Mouse (Mus musculus): ENCODE measurements around the gene 2810021J22Rik.

DNA sequence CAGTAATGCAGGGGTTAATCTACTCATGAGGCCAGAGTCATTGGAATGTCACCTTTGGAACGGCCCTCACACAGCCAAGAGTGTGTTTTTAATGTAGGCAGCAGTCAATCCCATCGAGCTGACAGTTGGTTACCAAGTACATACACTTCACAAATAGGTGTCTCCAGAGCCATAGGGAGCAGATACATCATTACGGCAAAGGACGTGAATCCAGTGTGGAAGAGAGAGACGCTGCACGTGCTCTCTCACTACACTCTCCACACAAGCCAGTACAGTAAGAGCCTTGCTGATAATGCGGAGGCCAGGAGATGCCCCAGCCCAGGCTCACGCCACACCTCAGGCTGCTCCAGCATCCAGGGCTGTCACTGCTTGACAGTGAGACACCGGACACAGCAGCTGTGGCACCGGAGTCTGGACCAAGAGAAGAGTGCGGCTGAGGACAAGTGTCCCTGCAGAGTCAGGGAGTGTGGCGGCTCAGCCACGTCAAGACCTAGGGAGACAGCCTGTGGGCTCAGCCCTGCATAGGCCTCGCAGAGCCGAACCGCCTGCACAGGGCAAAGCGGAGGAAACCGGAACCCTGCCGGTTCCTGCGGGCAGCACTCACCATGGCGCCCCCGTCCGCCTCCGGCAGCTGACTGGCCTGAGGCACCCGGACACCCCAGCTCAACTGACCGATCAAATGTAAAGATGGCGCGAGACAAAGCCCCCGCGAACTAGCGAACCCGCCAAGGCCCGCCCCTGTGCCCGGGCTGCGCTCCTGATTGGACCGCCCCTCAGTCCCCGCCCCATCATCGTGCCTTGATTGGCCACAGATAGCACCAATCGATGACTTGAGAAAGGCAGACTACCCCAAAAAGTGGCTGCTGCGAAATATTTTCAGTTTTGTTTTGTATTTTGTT is 36.7 kb downstream of the 2810021J22Rik start, which contains the start of gene Zfp39:
- TF ChIP-seq POLR2A (IDR thresholded peaks at IDR 0.05; ENCODE audit: insufficient read depth, low read length) (no peak), CTCF (IDR thresholded peaks at IDR 0.05; ENCODE audit: low read depth, low read length) (no peak)

All from ES-Bruce4 (cell line).